Mouse (Mus musculus): ENCODE measurements at regions not wholly inside any gene's neighbourhood (a gene's known extent, or its start where the extent isn't known, plus 50 kb on each side); places are given as distances from the start of the nearest gene placed in this dataset.

DNA sequence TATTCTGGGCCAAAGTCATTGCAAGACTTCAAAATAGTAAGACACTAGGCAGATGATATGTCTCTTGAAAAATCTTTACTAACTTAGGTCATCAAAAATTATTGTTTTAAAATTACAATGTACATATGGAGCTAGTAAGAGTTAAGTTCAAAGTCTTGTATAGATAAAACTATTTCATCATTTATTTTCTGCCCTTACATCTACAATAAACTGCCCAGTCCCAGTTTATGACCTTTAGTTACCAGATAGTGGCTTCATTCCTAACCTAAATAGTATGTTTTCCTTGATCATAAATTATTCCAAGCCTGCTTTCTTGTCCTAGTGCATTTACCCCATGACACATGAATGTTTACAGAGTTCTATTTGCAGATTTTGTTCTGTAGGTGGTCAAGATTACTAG lies 72.9 kb downstream of the Manea start:
- DNase-seq = no peak

- no peak for DNase-seq
Observed at GRCm38 (mm10) chr4:26259230-26260029, 87.3 kb downstream of the Manea start.

GRCm38 (mm10) chr4:26255889-26256288 lies 90.8 kb downstream of the Manea start:
- no peak for DNase-seq

DNA sequence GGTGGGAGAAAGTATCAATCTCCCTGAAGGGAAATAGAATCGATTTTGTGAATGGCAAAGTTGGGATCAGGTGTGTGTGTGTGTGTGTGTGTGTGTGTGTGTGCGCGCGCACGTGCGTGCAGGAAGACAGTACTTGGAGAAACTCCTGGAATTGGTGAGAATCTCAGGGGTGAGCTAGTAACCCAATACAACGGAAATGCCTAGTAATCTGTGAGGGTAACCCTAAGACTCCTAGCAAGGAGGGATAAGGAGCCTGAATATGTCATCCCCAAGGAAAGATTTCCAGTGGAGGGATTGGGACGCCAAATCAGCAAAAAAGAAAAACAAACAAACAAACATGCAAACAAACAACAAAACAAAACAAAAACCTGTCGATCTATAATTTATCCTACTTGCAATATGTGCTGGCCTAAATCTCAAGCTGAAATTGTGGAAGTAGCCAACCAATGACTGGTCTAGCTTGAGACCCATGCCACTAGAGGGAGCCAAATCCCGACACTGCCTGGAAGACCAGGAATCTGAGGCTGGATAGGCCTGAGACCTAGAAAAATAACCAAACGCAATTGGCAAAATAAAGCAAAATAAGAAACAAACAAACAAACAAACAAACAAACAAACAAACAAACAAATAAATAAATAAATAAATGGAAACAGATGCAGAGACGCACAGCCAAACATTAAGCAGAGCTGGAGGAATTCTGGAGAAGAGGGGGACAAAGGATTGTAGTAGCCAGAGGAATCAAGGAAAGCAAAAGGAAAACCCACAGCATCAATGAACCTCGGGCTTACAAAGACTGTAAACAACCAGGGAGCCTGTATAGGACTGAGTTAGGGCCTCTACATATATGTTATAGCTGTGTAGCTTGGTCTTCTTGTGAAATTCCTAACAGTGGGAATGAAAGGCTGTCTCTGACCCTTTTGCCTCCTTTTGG lies 98.5 kb downstream of the Manea start:
- peak; percentile 62 for DNase-seq

- no peak for DNase-seq
Observed at GRCm38 (mm10) chr4:26223267-26223666, 123.4 kb downstream of the Manea start.
